Comparison of ENCODE assay signal across 19 mouse cellular contexts in genomic region chr6:91993795-91994505, GRCm38 (mm10). TPM values are rescaled to one million over a fixed set of nuclear protein-coding genes. Genes with fewer than 3 reads are reported as not detected.
DNase-seq lines count a peak whose midpoint lies in the region; ATAC-seq lines count a peak whose summit lies in the region.
"Had no signal": no experiment of that assay in that cellular context is flagged by ENCODE, and none has a peak within 500 bp of the region (broad histone marks: within the 10 kb centered on the region; RNA-seq: fewer than 3 reads in every experiment).

No protein-coding gene starts in this region.

- H3K4me2 ChIP-seq in neural tube, embryonic 13.5 days, result no peak overlapping the region
- H3K4me2 ChIP-seq in neural tube, embryonic 15.5 days, result no peak overlapping the region
- peak overlapping the region; percentile 51 for H3K4me2 ChIP-seq in liver, embryonic 12.5 days
- H3K4me2 ChIP-seq: heart, embryonic 13.5 days; hindbrain, embryonic 14.5 days had no signal

- no peaks in the 10 kb centered on the region for H3K27me3 ChIP-seq in neural tube, embryonic 13.5 days
- H3K27me3 ChIP-seq in neural tube, embryonic 15.5 days (replicated peaks), result no peaks in the 10 kb centered on the region
- no peaks in the 10 kb centered on the region for H3K27me3 ChIP-seq in liver, embryonic 12.5 days (replicated peaks)

- peaks cover 60% of the 10 kb centered on the region for H3K4me1 ChIP-seq in neural tube, embryonic 13.5 days (replicated peaks)
- peaks cover 40% of the 10 kb centered on the region for H3K4me1 ChIP-seq in neural tube, embryonic 15.5 days
- peaks cover 49% of the 10 kb centered on the region for H3K4me1 ChIP-seq in liver, embryonic 12.5 days

- WGBS in neural tube, embryonic 13.5 days, result 74% methylated on average over 8 of the region's 8 CpGs
- WGBS in neural tube, embryonic 15.5 days, result 71% methylated on average over 8 of the region's 8 CpGs
- 32% methylated on average over 8 of the region's 8 CpGs for WGBS in liver, embryonic 12.5 days (ENCODE audit: insufficient replicate concordance)

- H3K27ac ChIP-seq in neural tube, embryonic 13.5 days (replicated peaks), result 0 out of 2 replicates have a peak overlapping the region, but pooled peaks have one; percentile 95
- H3K27ac ChIP-seq in neural tube, embryonic 15.5 days (replicated peaks), result no peak overlapping the region
- H3K27ac ChIP-seq in liver, embryonic 12.5 days, result peak overlapping the region; percentile 76
- H3K27ac ChIP-seq: heart, embryonic 13.5 days had no signal

- ATAC-seq in neural tube, embryonic 13.5 days (ENCODE audit: low read depth), result no peak
- no peak for ATAC-seq in neural tube, embryonic 15.5 days (ENCODE audit: low FRiP score)
- peak; percentile 75 for ATAC-seq in erythroblast, adult 5-6 weeks (replicated peaks; ENCODE audit: low FRiP score, poor library complexity, severe bottlenecking)
- peak; percentile 90 for ATAC-seq in liver, embryonic 12.5 days
- ATAC-seq in megakaryocyte-erythroid progenitor cell, adult 5-6 weeks (replicated peaks; ENCODE audit: low FRiP score, low TSS enrichment, poor library complexity, severe bottlenecking), result peak; percentile 38
- no peak for ATAC-seq in frontal cortex, adult (ENCODE audit: low TSS enrichment)
- ATAC-seq: forebrain, postnatal 0 days; midbrain, embryonic 16.5 days had no signal

- H3K9me3 ChIP-seq in neural tube, embryonic 13.5 days, result no peaks in the 10 kb centered on the region
- no peaks in the 10 kb centered on the region for H3K9me3 ChIP-seq in neural tube, embryonic 15.5 days (replicated peaks)
- no peaks in the 10 kb centered on the region for H3K9me3 ChIP-seq in liver, embryonic 12.5 days (replicated peaks)
- H3K9me3 ChIP-seq: heart, embryonic 13.5 days had no signal

- no peak overlapping the region for H3K9ac ChIP-seq in neural tube, embryonic 13.5 days
- no peak overlapping the region for H3K9ac ChIP-seq in neural tube, embryonic 15.5 days (replicated peaks)
- 0 out of 2 replicates have a peak overlapping the region, but pooled peaks have one; percentile 13 for H3K9ac ChIP-seq in liver, embryonic 12.5 days
- H3K9ac ChIP-seq: forebrain, postnatal 0 days; heart, embryonic 13.5 days; hindbrain, embryonic 14.5 days had no signal

- H3K4me3 ChIP-seq in neural tube, embryonic 13.5 days, result no peak overlapping the region
- no peak overlapping the region for H3K4me3 ChIP-seq in neural tube, embryonic 15.5 days (replicated peaks)
- H3K4me3 ChIP-seq in liver, embryonic 12.5 days, result no peak overlapping the region
- H3K4me3 ChIP-seq: heart, embryonic 13.5 days had no signal

- DNase-seq in urinary bladder, adult 18-20 months (ENCODE audit: low spot score in 2 of 2), result no peak
- DNase-seq: B cell, adult 2 months; cerebellum, adult 9-11 months; forebrain, postnatal 0 days; heart, postnatal 36 days; kidney, postnatal 10 days; layer of hippocampus, postnatal 36 days; lung, postnatal 10 days; thymus, adult 18-20 months had no signal

- H3K36me3 ChIP-seq in neural tube, embryonic 13.5 days, result no peaks in the 10 kb centered on the region
- H3K36me3 ChIP-seq in neural tube, embryonic 15.5 days, result no peaks in the 10 kb centered on the region
- no peaks in the 10 kb centered on the region; the same call in 1 of the 2 replicates for H3K36me3 ChIP-seq in liver, embryonic 12.5 days
- H3K36me3 ChIP-seq: heart, embryonic 13.5 days had no signal

RNA-seq across cellular contexts. Expression of gene Fgd5, which starts 15.3 kb away (rescaled TPM):
- 21.7 and 24.2 TPM in 2 replicates for polyA plus RNA-seq in neural tube, embryonic 13.5 days (2015; fragmentation: Nextera tagmentation; extraction: Ambion mirVana)
- 17.3 and 17.6 TPM in 2 replicates for polyA plus RNA-seq in neural tube, embryonic 15.5 days (2015; fragmentation: Nextera tagmentation; extraction: Ambion mirVana)
- total RNA-seq in erythroblast, adult 5-6 weeks (2015; ENCODE audit: low replicate concordance), result not detected in 2 replicates
- 0.70 TPM in 1 of 2 replicates, not detected in the other for total RNA-seq in erythroblast, adult 5-6 weeks (2017; ENCODE audit: low replicate concordance)
- polyA plus RNA-seq in liver, embryonic 12.5 days (2016; fragmentation: Nextera tagmentation; extraction: Ambion mirVana), result 5.9 and 6.0 TPM in 2 replicates
- not detected in 2 replicates for total RNA-seq in megakaryocyte-erythroid progenitor cell, adult 5-6 weeks (2014; fragmentation: Nextera tagmentation)
- total RNA-seq in megakaryocyte-erythroid progenitor cell, adult 5-6 weeks (2017), result 0.34 TPM in 1 of 2 replicates, not detected in the other
- total RNA-seq: megakaryocyte, adult 5-6 weeks had no signal

Comparison
In these comparisons a context has a peak if more than half of its experiments do, and no peak if none do; other contexts are left out.
1. ATAC-seq: peak in erythroblast, adult 5-6 weeks (single experiment), liver, embryonic 12.5 days (single experiment) and megakaryocyte-erythroid progenitor cell, adult 5-6 weeks (single experiment); none in neural tube, embryonic 13.5 days (single experiment), neural tube, embryonic 15.5 days (single experiment) and frontal cortex, adult (single experiment).